In the genomic region with DNA sequence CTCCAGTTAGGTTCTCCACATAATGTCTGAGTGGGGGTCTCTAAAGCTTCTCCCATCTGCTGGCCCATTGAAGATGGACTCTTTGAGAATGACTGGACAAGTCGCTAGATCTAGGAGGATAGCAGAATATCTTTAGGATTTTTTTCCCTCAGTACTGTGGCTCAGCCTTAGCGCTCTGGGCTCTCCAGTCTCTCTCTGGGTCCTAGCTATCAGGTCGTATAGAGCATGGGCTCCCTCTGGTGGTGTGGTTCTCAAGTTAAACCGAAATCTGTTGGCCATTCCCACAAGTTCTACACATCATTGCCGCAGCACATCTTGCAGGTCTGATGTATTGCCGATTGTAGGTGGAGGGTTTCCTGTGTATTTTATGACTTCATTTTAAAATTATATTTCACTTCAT, we compare ENCODE assay signal across 8 mouse cellular contexts.
DNase-seq lines count a peak whose midpoint lies in the region; ATAC-seq and TF ChIP-seq lines count a peak whose summit lies in the region.

No protein-coding gene starts in this region.

- no peaks in the 10 kb centered on the region for H3K36me3 ChIP-seq in liver, embryonic 12.5 days
- no peaks in the 10 kb centered on the region for H3K36me3 ChIP-seq in midbrain, postnatal 0 days (ENCODE audit: insufficient read depth, low read length)

- H3K27ac ChIP-seq in liver, embryonic 12.5 days, result no peak overlapping the region
- no peak overlapping the region for H3K27ac ChIP-seq in midbrain, postnatal 0 days (ENCODE audit: low read depth, low read length)

- no peak overlapping the region for H3K4me3 ChIP-seq in liver, embryonic 12.5 days
- H3K4me3 ChIP-seq in midbrain, postnatal 0 days (ENCODE audit: low read depth, low read length), result no peak overlapping the region

- peak; percentile 75 for TF ChIP-seq CTCF in midbrain, postnatal 0 days (IDR thresholded peaks at IDR 0.05)

- ATAC-seq in liver, embryonic 12.5 days, result no peak
- peak; percentile 92 for ATAC-seq in common myeloid progenitor, adult 5-6 weeks (replicated peaks; ENCODE audit: low read depth, poor library complexity, severe bottlenecking)
- ATAC-seq in midbrain, postnatal 0 days (ENCODE audit: low FRiP score), result no peak

- intact Hi-C loops in left cerebral cortex, postnatal 25 days (cut with DNase I), result loop anchor here (2.0 to 5.0 kb wide), 3 partner anchors 105 to 319 kb away; no protein-coding TSS in a partner anchor

- no peaks in the 10 kb centered on the region for H3K27me3 ChIP-seq in liver, embryonic 12.5 days (replicated peaks)
- H3K27me3 ChIP-seq in midbrain, postnatal 0 days (ENCODE audit: insufficient read depth, low read length), result no peaks in the 10 kb centered on the region

- no peak overlapping the region for H3K4me2 ChIP-seq in liver, embryonic 12.5 days
- H3K4me2 ChIP-seq in midbrain, postnatal 0 days (ENCODE audit: low read depth, low read length, poor library complexity, severe bottlenecking), result no peak overlapping the region

- no peaks in the 10 kb centered on the region for H3K9me3 ChIP-seq in liver, embryonic 12.5 days (replicated peaks)
- H3K9me3 ChIP-seq in midbrain, postnatal 0 days (ENCODE audit: low read length), result no peaks in the 10 kb centered on the region

- no peak overlapping the region for H3K9ac ChIP-seq in liver, embryonic 12.5 days
- H3K9ac ChIP-seq in midbrain, postnatal 0 days (replicated peaks; ENCODE audit: low read length, poor library complexity, severe bottlenecking), result no peak overlapping the region

- 26% methylated on average over 6 of the region's 6 CpGs for WGBS in liver, embryonic 12.5 days (ENCODE audit: insufficient replicate concordance)
- 32% methylated on average over 6 of the region's 6 CpGs for WGBS in midbrain, postnatal 0 days

- peak; percentile 74 for DNase-seq in liver
- peak; percentile 79 for DNase-seq in gastrocnemius, postnatal 10 days
- DNase-seq in kidney, adult 11 months, result peak; percentile 61
- peak; percentile 76 to 90 for DNase-seq in left cerebral cortex, postnatal 25 days (ENCODE audit: low spot score in 2 of 2)
- peak; percentile 87 for DNase-seq in midbrain, postnatal 0 days (ENCODE audit: low spot score)
- peak; percentile 29 to 81 for DNase-seq in spleen, postnatal 10 days (ENCODE audit: low spot score in 2 of 2)

- H3K4me1 ChIP-seq in liver, embryonic 12.5 days, result no peaks in the 10 kb centered on the region
- H3K4me1 ChIP-seq in midbrain, postnatal 0 days (ENCODE audit: insufficient read depth, low read length), result no peaks in the 10 kb centered on the region
